Mouse (Mus musculus) cerebellum, adult 2 months (tissue): ENCODE measurements around the gene Rbms1. TPM values are rescaled to one million over a fixed set of nuclear protein-coding genes. Genes with fewer than 3 reads are reported as not detected.

Source experiments
- DNase-seq, 2 experiments: peaks; one replicate each; pipeline ENCODE4 v3.0.0; 2021
- H3K27ac ChIP-seq: fragments of 200-500 bp; 2 replicates; pipeline ENCODE4 v1.5.1; 2012; ENCODE audit warnings: low read length, control low read depth, inconsistent platforms; ENCODE audit not compliant: insufficient read depth
- H3K27me3 ChIP-seq: fragments of 200-500 bp; 2 replicates; pipeline ENCODE4 v1.6.1; 2012; ENCODE audit warnings: inconsistent platforms, mild to moderate bottlenecking, low read length, moderate library complexity; ENCODE audit not compliant: control insufficient read depth, insufficient read depth
- H3K4me1 ChIP-seq: fragments of 200-500 bp; 2 replicates; pipeline ENCODE4 v1.6.1; 2011; ENCODE audit warnings: low read length; ENCODE audit not compliant: control insufficient read depth, insufficient read depth
- H3K4me3 ChIP-seq: fragments of 200-500 bp; replicated peaks from 2 replicates; pipeline ENCODE3; 2011; ENCODE audit warnings: mild to moderate bottlenecking, low read depth, low read length, control low read depth; ENCODE audit not compliant: insufficient read depth
- CTCF ChIP-seq: fragments of 200-500 bp; IDR thresholded peaks from 2 replicates; pipeline ENCODE4 v1.5.1; 2011; ENCODE audit warnings: low read depth, mild to moderate bottlenecking, control low read depth, low read length, moderate library complexity, borderline replicate concordance; ENCODE audit not compliant: insufficient read depth
- POLR2A ChIP-seq: fragments of 200-500 bp; IDR thresholded peaks from 2 replicates; pipeline ENCODE4 v1.6.1; 2011; ENCODE audit warnings: low read length, control low read depth, borderline replicate concordance; ENCODE audit not compliant: insufficient read depth
- WGBS: fragments of 180-500 bp; shearing (Covaris S2); methylation state at CpG from one replicate; pipeline ENCODE4 v1.1.7; 2018; 5-methylcytosine and 5-hydroxymethylcytosine counted together
- polyA plus RNA-seq: library from polyadenylated mRNA; depleted of rRNA; stranded (reverse); fragments of >200 nt; gene quantifications from 2 replicates; pipeline ENCODE4 v1.2.3, GENCODE M21; 2012

Gene Rbms1
- polyA plus RNA-seq, 1 experiment: 23.5 TPM

DNA sequence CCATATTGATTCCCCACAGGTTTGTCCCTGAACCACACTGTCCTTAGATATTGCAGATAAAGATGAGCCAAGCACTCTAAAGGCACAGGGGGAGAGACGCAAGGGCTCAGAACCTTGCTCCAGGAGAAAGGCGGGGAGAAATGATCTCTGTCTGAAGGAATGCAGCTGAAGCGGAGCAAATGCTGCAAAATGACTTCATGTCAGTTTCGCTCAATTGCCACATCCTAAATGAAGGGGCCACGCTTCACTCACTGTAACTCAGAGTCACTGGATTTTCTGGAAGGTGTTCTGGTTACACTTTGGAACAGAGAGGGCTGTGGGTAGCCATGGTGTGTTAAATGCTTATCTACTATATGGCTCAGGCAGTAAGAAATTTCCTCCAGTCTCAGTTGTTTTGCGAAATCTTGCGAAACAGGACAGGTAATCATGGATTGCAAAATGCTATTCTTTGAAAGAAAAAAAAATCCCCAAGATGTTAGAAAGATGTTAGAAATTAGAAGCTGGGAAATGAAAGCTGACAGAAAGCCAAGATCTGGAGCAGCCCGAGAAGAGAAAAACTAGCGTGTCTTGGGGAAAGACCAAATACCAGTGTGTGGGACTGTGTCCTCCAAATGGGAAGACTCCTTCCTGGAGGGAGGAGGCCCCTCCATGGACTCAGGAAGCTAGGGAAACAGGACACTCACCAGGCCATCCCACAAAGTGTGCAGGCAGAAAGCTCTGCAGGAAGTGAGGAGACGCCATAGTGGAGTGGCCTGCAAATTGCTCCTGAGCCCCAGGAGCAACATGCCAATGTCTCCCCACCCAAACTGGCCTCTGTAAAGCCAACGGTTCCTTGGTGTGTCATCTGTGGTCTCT is 155.4 kb downstream of the Rbms1 start:
- Histone ChIP-seq H3K27me3 (no peaks in the 10 kb centered on the region), H3K4me1 (no peaks in the 10 kb centered on the region), H3K4me3 (no peak overlapping the region), H3K27ac (no peak overlapping the region)
- DNase-seq: no peak
- TF ChIP-seq CTCF (no peak), POLR2A (no peak)
- WGBS: 77% methylated on average over 11 of the region's 11 CpGs

DNA sequence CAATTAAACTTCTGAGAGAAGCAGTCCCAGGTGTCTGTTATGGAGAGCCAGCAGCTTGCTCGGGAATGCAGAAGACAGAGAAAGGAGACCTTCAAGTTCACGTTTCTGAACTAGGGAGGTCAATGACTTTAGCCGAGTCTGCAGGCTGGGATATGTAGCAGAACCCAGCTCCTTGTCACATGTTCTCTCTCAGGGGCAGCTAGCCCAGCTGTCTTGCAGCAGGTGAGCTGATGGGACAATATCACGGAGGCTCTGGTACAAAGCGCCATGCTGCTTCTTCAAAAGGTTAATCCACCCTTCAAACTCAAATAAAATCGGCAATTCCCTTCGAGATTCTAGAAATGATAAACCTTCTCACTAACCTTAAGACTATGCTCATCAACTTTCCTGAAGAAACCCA is 158.2 kb downstream of the Rbms1 start:
- no peak overlapping the region for H3K27ac ChIP-seq
- DNase-seq: no peak
- H3K4me1 ChIP-seq: no peaks in the 10 kb centered on the region
- H3K4me3 ChIP-seq: no peak overlapping the region
- TF ChIP-seq POLR2A: no peak
- no peak for TF ChIP-seq CTCF
- H3K27me3 ChIP-seq: no peaks in the 10 kb centered on the region
- WGBS: 74% methylated on average over 7 of the region's 7 CpGs

DNA sequence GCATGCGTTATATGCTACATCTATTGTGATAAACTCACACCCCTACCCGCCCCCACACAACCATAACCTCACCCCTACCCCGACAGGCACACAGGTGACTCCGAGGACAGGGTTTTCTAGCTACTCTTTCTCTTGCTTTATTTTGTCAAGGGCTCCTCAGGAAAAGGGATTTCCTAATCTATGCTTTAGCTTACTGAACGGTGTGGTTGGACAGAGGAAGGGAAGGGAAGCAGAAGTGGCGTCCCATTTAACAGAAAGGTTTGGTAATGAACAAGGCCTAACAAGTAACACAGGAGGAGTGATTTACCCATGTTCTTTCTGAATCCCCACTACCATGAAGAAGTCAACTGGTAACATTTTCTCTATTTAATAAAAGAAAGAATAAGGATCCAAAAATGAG is 159.6 kb downstream of the Rbms1 start:
- Histone ChIP-seq H3K27me3 (no peaks in the 10 kb centered on the region), H3K4me1 (no peaks in the 10 kb centered on the region), H3K27ac (no peak overlapping the region), H3K4me3 (no peak overlapping the region)
- TF ChIP-seq CTCF (no peak), POLR2A (no peak)
- WGBS: 97% methylated on average over 6 of the region's 6 CpGs
- no peak for DNase-seq

DNA sequence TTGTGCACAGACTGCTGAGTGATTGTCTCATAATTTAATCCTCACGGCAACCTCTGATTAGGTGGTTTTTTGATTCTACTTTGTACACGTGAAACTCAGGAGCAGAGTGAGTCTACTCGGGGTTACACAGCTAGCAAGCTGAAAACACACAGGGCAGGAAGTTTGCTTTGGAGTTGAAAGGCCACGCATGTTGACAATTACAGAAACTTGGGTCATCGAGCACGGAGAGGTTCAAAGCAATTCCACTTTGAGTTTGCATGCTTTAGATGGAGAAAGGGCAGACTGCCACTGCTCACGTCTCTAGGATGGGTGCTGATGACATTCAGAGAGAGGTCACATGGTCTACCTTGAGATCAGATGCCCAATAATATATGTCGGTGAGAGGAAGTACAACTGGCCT is 160.2 kb downstream of the Rbms1 start:
- Histone ChIP-seq H3K27ac (no peak overlapping the region), H3K27me3 (no peaks in the 10 kb centered on the region), H3K4me3 (no peak overlapping the region), H3K4me1 (no peaks in the 10 kb centered on the region)
- no peak for TF ChIP-seq POLR2A
- TF ChIP-seq CTCF: no peak
- no peak for DNase-seq
- 84% methylated on average over 8 of the region's 8 CpGs for WGBS

DNA sequence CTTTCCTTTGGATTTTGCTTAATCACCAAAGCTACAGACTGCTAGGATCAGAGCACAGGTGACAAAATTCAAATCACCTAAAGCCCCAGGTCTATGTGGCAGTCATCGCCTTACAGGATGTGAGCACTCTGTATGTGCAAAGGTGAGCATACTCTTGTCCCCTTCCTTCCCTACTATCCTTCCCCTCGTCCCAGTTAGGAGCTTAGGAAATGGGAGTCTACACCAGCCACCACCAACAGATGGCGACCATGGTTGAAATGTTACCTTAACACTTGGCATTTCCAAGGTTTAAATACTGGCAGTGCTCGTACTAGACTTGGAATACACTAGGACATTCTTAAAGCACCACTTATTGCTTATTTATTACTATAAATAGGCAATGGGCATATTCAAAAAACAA is 160.8 kb downstream of the Rbms1 start:
- WGBS: 33% methylated on average over 4 of the region's 4 CpGs
- TF ChIP-seq POLR2A: no peak
- peak; percentile 52; the same call in 1 of the 2 replicates for TF ChIP-seq CTCF
- Histone ChIP-seq H3K27ac (no peak overlapping the region), H3K4me1 (no peaks in the 10 kb centered on the region), H3K27me3 (no peaks in the 10 kb centered on the region), H3K4me3 (no peak overlapping the region)
- peak; percentile 22 to 27 for DNase-seq

DNA sequence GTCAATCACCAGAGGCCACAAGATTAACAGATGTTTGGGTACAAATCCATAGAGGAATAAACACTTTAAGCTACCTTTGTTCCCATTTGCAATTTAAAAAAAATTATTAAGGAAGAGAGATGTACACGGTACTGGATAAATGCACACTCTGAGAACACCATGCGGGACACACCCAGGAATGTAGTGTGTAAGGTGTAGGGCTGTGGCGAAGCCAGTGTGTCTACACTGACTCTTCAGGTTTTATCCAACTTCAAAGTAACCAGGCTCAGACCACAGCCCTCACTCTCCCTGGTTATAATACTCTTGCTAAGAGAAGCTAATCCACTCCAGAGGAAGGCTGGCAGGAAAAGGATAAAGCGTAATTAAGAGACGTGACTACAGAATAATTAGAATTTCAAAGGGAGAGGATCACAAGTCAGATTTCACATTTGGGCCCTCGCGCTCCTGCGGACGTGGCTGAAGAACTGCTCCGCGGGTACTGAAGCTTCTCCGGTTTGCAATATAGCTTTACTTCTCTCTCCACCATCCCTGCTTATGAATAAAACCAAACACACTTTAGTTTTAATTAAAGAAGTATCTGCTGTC is 161.3 kb downstream of the Rbms1 start:
- 83% methylated on average over 12 of the region's 12 CpGs for WGBS

DNA sequence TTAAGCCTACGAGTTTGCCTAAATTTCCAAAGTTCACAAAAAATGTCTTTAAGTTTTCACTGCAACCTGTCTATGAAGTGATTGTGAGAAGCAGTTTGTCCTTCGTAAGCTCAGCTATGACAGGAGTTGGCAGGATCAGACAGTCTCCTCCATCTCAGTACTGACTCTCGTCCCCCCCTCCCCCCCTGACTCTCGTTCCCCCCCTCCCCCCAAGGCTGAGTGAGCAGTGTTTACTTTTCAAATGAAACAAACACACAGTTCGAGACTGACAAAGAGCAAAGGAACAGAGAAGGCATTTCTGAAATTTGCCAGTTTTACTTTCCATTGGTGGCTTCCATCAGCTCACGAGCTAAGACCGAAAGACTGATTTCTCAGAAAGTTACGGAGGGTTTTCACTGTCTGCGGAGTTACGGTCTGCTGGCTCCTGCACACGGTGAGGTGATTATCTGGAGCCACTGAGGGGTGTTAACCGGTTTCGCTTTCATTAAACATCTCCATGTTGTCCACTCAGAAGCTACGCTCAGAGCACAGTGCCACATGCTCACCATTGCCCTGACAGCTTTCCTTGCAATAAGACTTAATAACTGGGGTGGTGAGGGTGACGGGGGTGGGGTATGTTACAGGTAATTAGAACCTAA is 162.0 kb downstream of the Rbms1 start:
- no peaks in the 10 kb centered on the region for H3K27me3 ChIP-seq
- H3K27ac ChIP-seq: no peak overlapping the region
- TF ChIP-seq POLR2A (no peak), CTCF (no peak)
- WGBS: 26% methylated on average over 15 of the region's 15 CpGs
- DNase-seq: no peak
- H3K4me1 ChIP-seq: no peaks in the 10 kb centered on the region
- peak overlapping the region; percentile 32 for H3K4me3 ChIP-seq

More for the DNA sequence above, 161.3 kb downstream of the Rbms1 start:
- H3K27ac ChIP-seq: no peak overlapping the region
- H3K4me1 ChIP-seq: no peaks in the 10 kb centered on the region
- TF ChIP-seq POLR2A (no peak), CTCF (no peak)
- no peak overlapping the region for H3K4me3 ChIP-seq
- H3K27me3 ChIP-seq: no peaks in the 10 kb centered on the region
- DNase-seq: no peak

DNA sequence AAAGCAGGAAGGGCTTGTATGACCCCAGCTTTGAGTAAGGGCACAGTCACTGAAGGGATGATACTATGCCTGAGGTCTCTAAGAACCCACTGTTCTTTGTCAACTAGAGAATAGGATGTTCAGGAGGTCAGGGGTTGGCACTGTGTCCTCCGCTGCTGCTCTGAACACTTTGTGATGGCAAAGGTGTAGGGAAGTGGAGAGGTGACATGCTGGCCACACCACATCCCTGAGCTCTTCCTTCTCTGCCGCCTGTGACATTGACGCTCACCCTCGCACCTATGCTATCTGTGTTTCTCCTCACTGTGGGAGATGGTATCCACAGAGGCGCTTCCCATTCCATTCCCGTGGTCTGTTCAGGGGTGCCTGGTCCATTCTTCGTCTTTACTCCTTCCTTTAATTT is 163.2 kb downstream of the Rbms1 start:
- Histone ChIP-seq H3K27me3 (no peaks in the 10 kb centered on the region), H3K27ac (no peak overlapping the region), H3K4me1 (no peaks in the 10 kb centered on the region), H3K4me3 (no peak overlapping the region)
- DNase-seq: no peak
- TF ChIP-seq CTCF (no peak), POLR2A (no peak)
- 93% methylated on average over 7 of the region's 7 CpGs for WGBS
